Comparison of ENCODE assay signal across 9 mouse cellular contexts in the genomic region with DNA sequence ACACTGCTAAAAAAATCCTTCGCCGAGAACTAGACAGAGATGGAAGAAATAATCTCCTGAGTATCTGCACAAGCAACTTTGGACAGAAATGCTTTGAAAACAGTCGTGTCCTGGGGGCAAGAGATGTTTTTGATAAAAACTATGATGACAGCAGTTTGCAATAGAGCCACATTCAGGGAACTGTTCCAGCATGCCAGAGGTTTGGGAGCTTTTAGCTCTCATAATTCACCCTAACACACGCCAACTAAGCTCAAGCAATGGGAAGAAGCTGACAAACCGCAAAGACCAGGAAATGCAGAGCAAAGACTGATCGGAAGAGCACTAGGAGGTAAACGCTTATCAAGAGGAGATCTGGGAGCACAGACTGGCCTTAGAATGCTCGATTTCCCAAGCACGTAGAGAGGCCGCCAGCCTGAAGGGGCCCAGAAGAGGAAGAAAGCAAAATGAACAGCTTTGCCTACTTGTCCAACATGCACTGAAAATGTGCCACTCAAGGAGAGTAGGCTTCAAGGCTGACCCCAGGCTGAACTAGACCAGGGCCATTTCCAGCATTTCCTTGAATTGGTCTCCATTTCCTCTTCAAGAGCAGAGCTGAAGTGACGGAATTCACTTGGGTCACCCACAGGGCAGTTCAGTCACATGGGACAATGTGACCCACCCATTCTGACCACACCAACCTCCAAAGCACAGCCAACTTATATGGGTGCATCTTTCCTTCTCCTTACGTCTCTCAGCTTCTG.
A peak's percentile ranks its signal among the peaks of the same experiment; 100 is the strongest.
DNase-seq lines count a peak whose midpoint lies in the region; ATAC-seq and TF ChIP-seq lines count a peak whose summit lies in the region.
"Had no signal": no experiment of that assay in that cellular context is flagged by ENCODE, and none has a peak within 500 bp of the region (broad histone marks: within the 10 kb centered on the region; RNA-seq: fewer than 3 reads in every experiment).

No protein-coding gene starts in this region.

- H3K4me1 ChIP-seq in liver, postnatal 0 days (ENCODE audit: insufficient read depth): no peaks in the 10 kb centered on the region
- H3K4me1 ChIP-seq in midbrain, postnatal 0 days (ENCODE audit: insufficient read depth, low read length): no peaks in the 10 kb centered on the region
- no peaks in the 10 kb centered on the region for H3K4me1 ChIP-seq in hindbrain, embryonic 12.5 days

- H3K36me3 ChIP-seq in liver, postnatal 0 days (replicated peaks; ENCODE audit: insufficient read depth, low read length): no peaks in the 10 kb centered on the region
- no peaks in the 10 kb centered on the region for H3K36me3 ChIP-seq in midbrain, postnatal 0 days (ENCODE audit: insufficient read depth, low read length)
- no peaks in the 10 kb centered on the region for H3K36me3 ChIP-seq in hindbrain, embryonic 12.5 days

- H3K4me2 ChIP-seq in liver, postnatal 0 days (ENCODE audit: low read depth, low read length): no peak overlapping the region
- no peak overlapping the region for H3K4me2 ChIP-seq in midbrain, postnatal 0 days (ENCODE audit: low read depth, low read length, poor library complexity, severe bottlenecking)
- no peak overlapping the region for H3K4me2 ChIP-seq in hindbrain, embryonic 12.5 days (replicated peaks)

- 38% methylated on average over 12 of the region's 12 CpGs for WGBS in liver, postnatal 0 days (ENCODE audit: insufficient replicate concordance)
- 85% methylated on average over 12 of the region's 12 CpGs for WGBS in midbrain, postnatal 0 days
- 82% methylated on average over 12 of the region's 12 CpGs for WGBS in hindbrain, embryonic 12.5 days

- DNase-seq in 3134 (ENCODE audit: extremely low read depth, insufficient read length, low spot score) (peak; percentile 7), 416B (ENCODE audit: low read depth) (peak; percentile 13)
- DNase-seq in kidney, adult 11 months: peak; percentile 50
- DNase-seq in liver, postnatal 0 days: no peak
- no peak for DNase-seq in cerebellum, adult 18-20 months
- no peak for DNase-seq in midbrain, postnatal 0 days (ENCODE audit: low spot score)
- DNase-seq: layer of hippocampus, adult 9-11 months had no signal

- no peak overlapping the region for H3K27ac ChIP-seq in liver, postnatal 0 days (ENCODE audit: low read depth)
- H3K27ac ChIP-seq in midbrain, postnatal 0 days (ENCODE audit: low read depth, low read length): no peak overlapping the region
- H3K27ac ChIP-seq in hindbrain, embryonic 12.5 days: no peak overlapping the region
- H3K27ac ChIP-seq: macrophage had no signal

- H3K9me3 ChIP-seq in liver, postnatal 0 days (ENCODE audit: low read length): no peaks in the 10 kb centered on the region
- no peaks in the 10 kb centered on the region for H3K9me3 ChIP-seq in midbrain, postnatal 0 days (ENCODE audit: low read length)
- no peaks in the 10 kb centered on the region for H3K9me3 ChIP-seq in hindbrain, embryonic 12.5 days (replicated peaks)

- TF ChIP-seq EP300 in liver, postnatal 0 days (IDR thresholded peaks at IDR 0.05; ENCODE audit: low read depth): peak; percentile 18; the same call in 1 of the 2 replicates

- no peak overlapping the region for H3K4me3 ChIP-seq in liver, postnatal 0 days (ENCODE audit: low read depth, low read length)
- H3K4me3 ChIP-seq in midbrain, postnatal 0 days (ENCODE audit: low read depth, low read length): no peak overlapping the region
- no peak overlapping the region for H3K4me3 ChIP-seq in hindbrain, embryonic 12.5 days

- no peak overlapping the region for H3K9ac ChIP-seq in liver, postnatal 0 days (replicated peaks)
- no peak overlapping the region for H3K9ac ChIP-seq in midbrain, postnatal 0 days (replicated peaks; ENCODE audit: low read length, poor library complexity, severe bottlenecking)
- no peak overlapping the region for H3K9ac ChIP-seq in hindbrain, embryonic 12.5 days

- no peaks in the 10 kb centered on the region for H3K27me3 ChIP-seq in liver, postnatal 0 days (ENCODE audit: insufficient read depth, low read length)
- no peaks in the 10 kb centered on the region for H3K27me3 ChIP-seq in midbrain, postnatal 0 days (ENCODE audit: insufficient read depth, low read length)
- no peaks in the 10 kb centered on the region for H3K27me3 ChIP-seq in hindbrain, embryonic 12.5 days

- no peak for TF ChIP-seq CTCF in liver, postnatal 0 days (IDR thresholded peaks at IDR 0.05; ENCODE audit: low read depth)
- no peak for TF ChIP-seq CTCF in midbrain, postnatal 0 days (IDR thresholded peaks at IDR 0.05)

- peak; percentile 33; the same call in 1 of the 2 replicates for ATAC-seq in liver, postnatal 0 days
- no peak for ATAC-seq in midbrain, postnatal 0 days (ENCODE audit: low FRiP score)
- no peak for ATAC-seq in hindbrain, embryonic 12.5 days (ENCODE audit: low FRiP score)

Comparison
In these comparisons a context has a peak if more than half of its experiments do, and no peak if none do; other contexts are left out.
1. DNase-seq: peak in 3134 (single experiment), 416B (single experiment) and kidney, adult 11 months (single experiment); none in liver, postnatal 0 days (single experiment), cerebellum, adult 18-20 months (0 of 2) and midbrain, postnatal 0 days (single experiment).